Mouse (Mus musculus): ENCODE measurements around the gene Ttc21a. TPM values are rescaled to one million over a fixed set of nuclear protein-coding genes. Genes with fewer than 3 reads are reported as not detected.

Gene Ttc21a
- polyA plus RNA-seq, 1 experiment from 2014 or later, result 1.3 TPM

GRCm38 (mm10) chr9:119902410-119903151 lies 34.8 kb upstream of the Ttc21a start:
- Histone ChIP-seq H3K9ac (ENCODE audit: low read length) (no peak overlapping the region), H3K4me2 (ENCODE audit: low read depth, low read length) (no peak overlapping the region), H3K27me3 (ENCODE audit: control insufficient read depth, insufficient read depth, low read depth, low read length) (no peaks in the 10 kb centered on the region), H3K27ac (ENCODE audit: low read length) (no peak overlapping the region), H3K36me3 (ENCODE audit: control insufficient read depth, insufficient read depth, low read length) (peaks cover 25% of the 10 kb centered on the region), H3K4me3 (ENCODE audit: low read length) (no peak overlapping the region), H3K4me1 (replicated peaks; ENCODE audit: control insufficient read depth, insufficient read depth, low read length) (no peaks in the 10 kb centered on the region), H3K9me3 (ENCODE audit: control insufficient read depth, low read length) (no peaks in the 10 kb centered on the region)
- no peak for ATAC-seq (ENCODE audit: low read depth)
- 82% methylated on average over 12 of the region's 12 CpGs for WGBS

GRCm38 (mm10) chr9:119908708-119909107 lies 28.7 kb upstream of the Ttc21a start:
- Histone ChIP-seq H3K36me3 (ENCODE audit: control insufficient read depth, insufficient read depth, low read length) (peaks cover 57% of the 10 kb centered on the region), H3K9me3 (ENCODE audit: control insufficient read depth, low read length) (no peaks in the 10 kb centered on the region), H3K4me3 (ENCODE audit: low read length) (no peak overlapping the region), H3K9ac (ENCODE audit: low read length) (no peak overlapping the region), H3K4me2 (ENCODE audit: low read depth, low read length) (no peak overlapping the region), H3K27ac (ENCODE audit: low read length) (no peak overlapping the region), H3K27me3 (ENCODE audit: control insufficient read depth, insufficient read depth, low read depth, low read length) (no peaks in the 10 kb centered on the region), H3K4me1 (replicated peaks; ENCODE audit: control insufficient read depth, insufficient read depth, low read length) (no peaks in the 10 kb centered on the region)
- 86% methylated on average over 3 of the region's 3 CpGs for WGBS
- no peak for ATAC-seq (ENCODE audit: low read depth)

- 93% methylated on average over 3 of the region's 3 CpGs for WGBS
- Histone ChIP-seq H3K36me3 (ENCODE audit: control insufficient read depth, insufficient read depth, low read length) (peaks cover 55% of the 10 kb centered on the region), H3K9ac (ENCODE audit: low read length) (no peak overlapping the region), H3K27ac (ENCODE audit: low read length) (no peak overlapping the region), H3K4me3 (ENCODE audit: low read length) (no peak overlapping the region), H3K9me3 (ENCODE audit: control insufficient read depth, low read length) (no peaks in the 10 kb centered on the region), H3K4me2 (ENCODE audit: low read depth, low read length) (no peak overlapping the region), H3K4me1 (replicated peaks; ENCODE audit: control insufficient read depth, insufficient read depth, low read length) (no peaks in the 10 kb centered on the region), H3K27me3 (ENCODE audit: control insufficient read depth, insufficient read depth, low read depth, low read length) (no peaks in the 10 kb centered on the region)
- no peak for ATAC-seq (ENCODE audit: low read depth)
Observed at GRCm38 (mm10) chr9:119909931-119910330, 27.5 kb upstream of the Ttc21a start.

- H3K27me3 ChIP-seq (ENCODE audit: control insufficient read depth, insufficient read depth, low read depth, low read length), result no peaks in the 10 kb centered on the region
- no peaks in the 10 kb centered on the region for H3K4me1 ChIP-seq (replicated peaks; ENCODE audit: control insufficient read depth, insufficient read depth, low read length)
- no peak overlapping the region for H3K4me3 ChIP-seq (ENCODE audit: low read length)
- H3K36me3 ChIP-seq (ENCODE audit: control insufficient read depth, insufficient read depth, low read length), result peaks cover 40% of the 10 kb centered on the region
- no peak overlapping the region for H3K27ac ChIP-seq (ENCODE audit: low read length)
- H3K9ac ChIP-seq (ENCODE audit: low read length), result no peak overlapping the region
- 68% methylated on average over 13 of the region's 13 CpGs for WGBS
- ATAC-seq (ENCODE audit: low read depth), result no peak
- no peak overlapping the region for H3K4me2 ChIP-seq (ENCODE audit: low read depth, low read length)
- no peaks in the 10 kb centered on the region for H3K9me3 ChIP-seq (ENCODE audit: control insufficient read depth, low read length)
Observed at GRCm38 (mm10) chr9:119913087-119913838, 24.1 kb upstream of the Ttc21a start.

GRCm38 (mm10) chr9:119919858-119920257 lies 17.5 kb upstream of the Ttc21a start:
- Histone ChIP-seq H3K4me3 (ENCODE audit: low read length) (no peak overlapping the region), H3K27ac (ENCODE audit: low read length) (no peak overlapping the region), H3K4me1 (replicated peaks; ENCODE audit: control insufficient read depth, insufficient read depth, low read length) (peaks cover 3% of the 10 kb centered on the region; the same call in 1 of the 2 replicates), H3K4me2 (ENCODE audit: low read depth, low read length) (no peak overlapping the region), H3K36me3 (ENCODE audit: control insufficient read depth, insufficient read depth, low read length) (peaks cover 34% of the 10 kb centered on the region), H3K27me3 (ENCODE audit: control insufficient read depth, insufficient read depth, low read depth, low read length) (no peaks in the 10 kb centered on the region), H3K9me3 (ENCODE audit: control insufficient read depth, low read length) (no peaks in the 10 kb centered on the region), H3K9ac (ENCODE audit: low read length) (no peak overlapping the region)
- WGBS, result 70% methylated on average over 1 of the region's 1 CpGs
- ATAC-seq (ENCODE audit: low read depth), result no peak

GRCm38 (mm10) chr9:119923462-119923861 lies 13.9 kb upstream of the Ttc21a start:
- Histone ChIP-seq H3K4me3 (ENCODE audit: low read length) (no peak overlapping the region), H3K9me3 (ENCODE audit: control insufficient read depth, low read length) (no peaks in the 10 kb centered on the region), H3K27ac (ENCODE audit: low read length) (no peak overlapping the region), H3K4me1 (replicated peaks; ENCODE audit: control insufficient read depth, insufficient read depth, low read length) (peaks cover 11% of the 10 kb centered on the region), H3K27me3 (ENCODE audit: control insufficient read depth, insufficient read depth, low read depth, low read length) (no peaks in the 10 kb centered on the region), H3K9ac (ENCODE audit: low read length) (no peak overlapping the region), H3K36me3 (ENCODE audit: control insufficient read depth, insufficient read depth, low read length) (peaks cover 48% of the 10 kb centered on the region), H3K4me2 (ENCODE audit: low read depth, low read length) (no peak overlapping the region)
- 59% methylated on average over 4 of the region's 4 CpGs for WGBS
- ATAC-seq (ENCODE audit: low read depth), result no peak

GRCm38 (mm10) chr9:119925120-119925657 lies 12.2 kb upstream of the Ttc21a start:
- 65% methylated on average over 16 of the region's 16 CpGs for WGBS
- Histone ChIP-seq H3K36me3 (ENCODE audit: control insufficient read depth, insufficient read depth, low read length) (peaks cover 46% of the 10 kb centered on the region), H3K27ac (ENCODE audit: low read length) (peak overlapping the region; percentile 89)

GRCm38 (mm10) chr9:119925729-119926128 lies 11.7 kb upstream of the Ttc21a start:
- Histone ChIP-seq H3K4me3 (ENCODE audit: low read length) (no peak overlapping the region), H3K9ac (ENCODE audit: low read length) (no peak overlapping the region), H3K27ac (ENCODE audit: low read length) (peak overlapping the region; percentile 89), H3K9me3 (ENCODE audit: control insufficient read depth, low read length) (no peaks in the 10 kb centered on the region), H3K36me3 (ENCODE audit: control insufficient read depth, insufficient read depth, low read length) (peaks cover 45% of the 10 kb centered on the region), H3K4me2 (ENCODE audit: low read depth, low read length) (peak overlapping the region; percentile 0; the same call in 1 of the 2 replicates), H3K27me3 (ENCODE audit: control insufficient read depth, insufficient read depth, low read depth, low read length) (no peaks in the 10 kb centered on the region), H3K4me1 (replicated peaks; ENCODE audit: control insufficient read depth, insufficient read depth, low read length) (peaks cover 11% of the 10 kb centered on the region)
- 43% methylated on average over 8 of the region's 8 CpGs for WGBS
- peak; percentile 83 for ATAC-seq (ENCODE audit: low read depth)

More at GRCm38 (mm10) chr9:119925120-119925657, 12.2 kb upstream of the Ttc21a start:
- Histone ChIP-seq H3K4me3 (ENCODE audit: low read length) (no peak overlapping the region), H3K9ac (ENCODE audit: low read length) (no peak overlapping the region), H3K4me1 (replicated peaks; ENCODE audit: control insufficient read depth, insufficient read depth, low read length) (peaks cover 11% of the 10 kb centered on the region), H3K4me2 (ENCODE audit: low read depth, low read length) (0 out of 2 replicates have a peak overlapping the region, but pooled peaks have one; percentile 9), H3K9me3 (ENCODE audit: control insufficient read depth, low read length) (no peaks in the 10 kb centered on the region), H3K27me3 (ENCODE audit: control insufficient read depth, insufficient read depth, low read depth, low read length) (no peaks in the 10 kb centered on the region)
- peak; percentile 63 for ATAC-seq (ENCODE audit: low read depth)

- peak overlapping the region; percentile 89 for H3K27ac ChIP-seq (ENCODE audit: low read length)
- H3K4me3 ChIP-seq (ENCODE audit: low read length), result no peak overlapping the region
- H3K36me3 ChIP-seq (ENCODE audit: control insufficient read depth, insufficient read depth, low read length), result peaks cover 50% of the 10 kb centered on the region
- 53% methylated on average over 5 of the region's 5 CpGs for WGBS
- H3K9me3 ChIP-seq (ENCODE audit: control insufficient read depth, low read length), result no peaks in the 10 kb centered on the region
- peak; percentile 78 for ATAC-seq (ENCODE audit: low read depth)
- H3K4me1 ChIP-seq (replicated peaks; ENCODE audit: control insufficient read depth, insufficient read depth, low read length), result peaks cover 11% of the 10 kb centered on the region
- no peaks in the 10 kb centered on the region for H3K27me3 ChIP-seq (ENCODE audit: control insufficient read depth, insufficient read depth, low read depth, low read length)
- no peak overlapping the region for H3K9ac ChIP-seq (ENCODE audit: low read length)
- H3K4me2 ChIP-seq (ENCODE audit: low read depth, low read length), result no peak overlapping the region
Observed at GRCm38 (mm10) chr9:119926497-119926896, 10.9 kb upstream of the Ttc21a start.
